Mouse (Mus musculus): Measurements from ENCODE around the gene Amigo2.
A peak's percentile ranks its signal among the peaks of the same experiment; 100 is the strongest.

Gene Amigo2

GRCm38 (mm10) chr15:97266236-97266845 is 19.3 kb upstream of the Amigo2 start:
- DNase-seq = no peak

- DNase-seq = no peak
Measured at GRCm38 (mm10) chr15:97262251-97262650, 15.2 kb upstream of the Amigo2 start.

- no peak for DNase-seq
Measured at GRCm38 (mm10) chr15:97259968-97260597, 13.0 kb upstream of the Amigo2 start.

- no peak for DNase-seq
Measured at GRCm38 (mm10) chr15:97259300-97259699, 12.2 kb upstream of the Amigo2 start.

- DNase-seq = no peak
Measured at GRCm38 (mm10) chr15:97258483-97259230, 11.6 kb upstream of the Amigo2 start.

- DNase-seq = no peak
Measured at GRCm38 (mm10) chr15:97257206-97257775, 10.2 kb upstream of the Amigo2 start.

GRCm38 (mm10) chr15:97256411-97256810 is 9.3 kb upstream of the Amigo2 start:
- DNase-seq = no peak

- DNase-seq = no peak
Measured at GRCm38 (mm10) chr15:97255800-97256199, 8.7 kb upstream of the Amigo2 start.

GRCm38 (mm10) chr15:97254375-97254774 is 7.3 kb upstream of the Amigo2 start:
- no peak for DNase-seq

GRCm38 (mm10) chr15:97252493-97253034 is 5.5 kb upstream of the Amigo2 start:
- no peak for DNase-seq

GRCm38 (mm10) chr15:97249322-97249721 is 2.2 kb upstream of the Amigo2 start:
- no peak for DNase-seq

- no peak for DNase-seq
Measured at GRCm38 (mm10) chr15:97248296-97248695, 1.2 kb upstream of the Amigo2 start.

- DNase-seq = no peak
Measured at GRCm38 (mm10) chr15:97247791-97248161, 689 bp upstream of the Amigo2 start.

GRCm38 (mm10) chr15:97246256-97246655 is 831 bp downstream of the Amigo2 start:
- DNase-seq = no peak

GRCm38 (mm10) chr15:97245392-97245791 is 1.7 kb downstream of the Amigo2 start:
- DNase-seq = no peak

GRCm38 (mm10) chr15:97236943-97237342 is 10.1 kb downstream of the Amigo2 start:
- DNase-seq = no peak

- DNase-seq = peak; percentile 8
Measured at GRCm38 (mm10) chr15:97235183-97235582, 11.9 kb downstream of the Amigo2 start.

GRCm38 (mm10) chr15:97234076-97234475 is 13.0 kb downstream of the Amigo2 start:
- no peak for DNase-seq

GRCm38 (mm10) chr15:97229494-97230077 is 17.5 kb downstream of the Amigo2 start:
- DNase-seq = no peak

GRCm38 (mm10) chr15:97224003-97224402 is 23.1 kb downstream of the Amigo2 start:
- no peak for DNase-seq

GRCm38 (mm10) chr15:97223431-97223830 is 23.7 kb downstream of the Amigo2 start:
- no peak for DNase-seq

- DNase-seq = no peak
Measured at GRCm38 (mm10) chr15:97216843-97217242, 30.2 kb downstream of the Amigo2 start.

Data from cerebellum, adult 9-11 months (tissue).